Mouse (Mus musculus) heart, adult 2 months (tissue): ENCODE results near the gene Dnajc5.

Source experiments
- CTCF ChIP-seq: fragments of 200-600 bp; IDR thresholded peaks from 2 replicates; pipeline ENCODE4 v1.8.1; 2022; ENCODE audit warnings: antibody characterized with exemption, mild to moderate bottlenecking, moderate library complexity
- EP300 ChIP-seq: fragments of 200-500 bp; IDR thresholded peaks from 2 replicates; pipeline ENCODE4 v1.6.1; 2011; ENCODE audit warnings: low read depth, low read length, control low read depth; ENCODE audit not compliant: insufficient read depth
- POLR2A ChIP-seq: fragments of 200-500 bp; IDR thresholded peaks from 2 replicates; pipeline ENCODE4 v1.6.1; 2011; ENCODE audit warnings: mild to moderate bottlenecking, low read depth, low read length, control low read depth; ENCODE audit not compliant: insufficient read depth

GRCm38 (mm10) chr2:181485741-181486140, 34.5 kb upstream of the Dnajc5 start:
- no peak for TF ChIP-seq POLR2A
- no peak for TF ChIP-seq CTCF
- TF ChIP-seq EP300: no peak
